Mouse (Mus musculus) MEL (cell line): ENCODE data around the gene Gm8237.
"Not testable (repeated sequence)": the region's sequence is repeated elsewhere in the genome, so short reads cannot be mapped to it uniquely, and the experiment has no call there.

ENCODE experiments used
- CHD1 ChIP-seq: IDR thresholded peaks from 2 replicates; pipeline ENCODE4 v1.6.1; 2012; ENCODE audit warnings: low read depth, mild to moderate bottlenecking, inconsistent platforms, low read length, improper control_type of control experiment
- CTCF ChIP-seq, 3 experiments: IDR thresholded peaks in 2 of 3; conservative IDR thresholded peaks in 1 of 3; 2 replicates each; pipeline ENCODE4 v1.5.1; 2011 to 2012; ENCODE audit warnings: low read length in 3 of 3, low read depth in 2 of 3, mild to moderate bottlenecking in 2 of 3, improper control_type of control experiment in 1 of 3, inconsistent platforms in 1 of 3, mixed read lengths in 1 of 3, moderate library complexity in 1 of 3; ENCODE audit not compliant: control insufficient read depth in 1 of 3, insufficient read depth in 1 of 3, poor library complexity in 1 of 3, severe bottlenecking in 1 of 3
- E2F4 ChIP-seq: IDR thresholded peaks from 2 replicates; pipeline ENCODE4 v1.6.1; 2011; ENCODE audit warnings: low read depth, low read length, improper control_type of control experiment, borderline replicate concordance
- EP300 ChIP-seq, 2 experiments: IDR thresholded peaks; 2 replicates each; pipeline ENCODE4 v1.6.1; 2011; ENCODE audit warnings: improper control_type of control experiment in 2 of 2, low read length in 2 of 2, low read depth in 1 of 2, mild to moderate bottlenecking in 1 of 2
- GABPA ChIP-seq: IDR thresholded peaks from 2 replicates; pipeline ENCODE4 v1.6.1; 2012; ENCODE audit warnings: low read depth, mild to moderate bottlenecking, inconsistent platforms, low read length, improper control_type of control experiment, moderate library complexity
- HCFC1 ChIP-seq: IDR thresholded peaks from 2 replicates; pipeline ENCODE4 v1.6.1; 2012; ENCODE audit warnings: low read depth, mild to moderate bottlenecking, inconsistent platforms, low read length, improper control_type of control experiment, moderate library complexity
- MXI1 ChIP-seq: IDR thresholded peaks from 2 replicates; pipeline ENCODE4 v1.6.1; 2011; ENCODE audit warnings: mild to moderate bottlenecking, low read depth, low read length, improper control_type of control experiment
- POLR2A ChIP-seq, 2 experiments: IDR thresholded peaks; 2 replicates each; pipeline ENCODE4 v1.6.1; 2011 to 2012; ENCODE audit warnings: low read length in 2 of 2, mild to moderate bottlenecking in 2 of 2, control low read depth in 1 of 2, improper control_type of control experiment in 1 of 2, low read depth in 1 of 2, moderate library complexity in 1 of 2; ENCODE audit not compliant: control insufficient read depth in 1 of 2, insufficient read depth in 1 of 2, poor library complexity in 1 of 2
- POLR2AphosphoS5 ChIP-seq: IDR thresholded peaks from 2 replicates; pipeline ENCODE4 v1.6.1; 2012; ENCODE audit warnings: low read depth, borderline replicate concordance, mild to moderate bottlenecking, inconsistent platforms, low read length, moderate library complexity, mixed read lengths
- RCOR1 ChIP-seq: IDR thresholded peaks from 2 replicates; pipeline ENCODE4 v1.6.1; 2012; ENCODE audit warnings: low read depth, mild to moderate bottlenecking, inconsistent platforms, low read length, improper control_type of control experiment
- TCF12 ChIP-seq: IDR thresholded peaks from 2 replicates; pipeline ENCODE4 v1.6.1; 2014; ENCODE audit warnings: low read depth, mild to moderate bottlenecking, inconsistent platforms, low read length, improper control_type of control experiment, moderate library complexity
- USF1 ChIP-seq: IDR thresholded peaks from 2 replicates; pipeline ENCODE4 v1.6.1; 2014; ENCODE audit warnings: low read depth, mild to moderate bottlenecking, inconsistent platforms, low read length, improper control_type of control experiment, moderate library complexity
- ZNF384 ChIP-seq: IDR thresholded peaks from 2 replicates; pipeline ENCODE4 v1.6.1; 2012; ENCODE audit warnings: low read depth, mild to moderate bottlenecking, inconsistent platforms, low read length, improper control_type of control experiment

GRCm38 (mm10) chr14:5830229-5830628 is 50.0 kb downstream of the Gm8237 start, which contains the start of gene Gm3424:
- TF ChIP-seq POLR2A (IDR thresholded peaks at IDR 0.05; ENCODE audit: control insufficient read depth in 1 of 2, insufficient read depth in 1 of 2, low read depth in 1 of 2, low read length in 2 of 2, poor library complexity in 1 of 2); CTCF (IDR thresholded peaks at IDR 0.05 in 2 of 3, conservative IDR thresholded peaks at IDR 0.05 in 1 of 3; ENCODE audit: control insufficient read depth in 1 of 3, insufficient read depth in 1 of 3, low read depth in 2 of 3, low read length in 3 of 3, poor library complexity in 1 of 3, severe bottlenecking in 1 of 3); E2F4; RCOR1; HCFC1; USF1; CHD1; ZNF384; TCF12; POLR2AphosphoS5; EP300 (IDR thresholded peaks at IDR 0.05; ENCODE audit: low read depth in 1 of 2, low read length in 2 of 2); GABPA; MXI1: not testable (repeated sequence)
